In the genomic region with DNA sequence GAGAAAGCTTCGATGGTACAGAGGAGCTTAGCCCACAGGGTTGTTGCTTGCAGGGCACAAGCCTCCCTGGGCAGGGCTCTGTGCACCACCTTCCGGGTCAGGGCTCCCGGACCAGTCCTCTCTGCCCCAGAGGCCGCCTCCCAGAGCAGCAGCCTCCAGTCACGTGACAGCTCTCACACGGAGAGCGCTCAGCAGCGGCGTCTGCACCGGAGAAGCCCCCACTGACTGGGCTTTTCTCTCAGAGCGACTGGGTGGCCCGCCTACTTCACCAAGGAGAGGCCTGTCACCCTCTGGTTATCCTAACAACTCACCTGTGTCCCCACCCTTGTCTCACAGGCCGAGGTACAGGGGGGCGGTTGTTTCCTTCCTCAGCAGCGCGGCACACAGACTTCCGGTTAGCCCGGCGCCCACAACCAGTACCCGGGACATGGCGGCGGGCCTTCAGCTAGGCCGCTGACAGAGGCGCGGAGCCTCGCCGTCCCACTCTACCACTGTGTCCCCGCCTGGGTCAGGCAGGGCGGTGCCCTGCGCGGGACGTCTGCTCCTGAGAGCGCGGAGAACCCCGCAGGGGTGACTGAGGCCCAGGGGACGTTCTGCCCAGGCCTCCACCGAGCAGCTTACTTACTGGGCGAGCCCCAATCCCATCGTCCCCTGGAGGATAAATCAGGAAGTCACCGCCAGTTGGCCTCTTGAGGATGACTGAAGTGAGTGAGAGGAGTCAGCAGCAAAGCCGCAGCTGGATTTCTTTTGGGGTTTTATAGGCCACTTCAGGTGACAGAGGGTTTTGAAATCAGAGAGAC, we compare ENCODE assay signal across 8 mouse cellular contexts. TPM values are rescaled to one million over a fixed set of nuclear protein-coding genes. Genes with fewer than 3 reads are reported as not detected.
A peak's percentile ranks its signal among the peaks of the same experiment; 100 is the strongest.
DNase-seq lines count a peak whose midpoint lies in the region; ATAC-seq and TF ChIP-seq lines count a peak whose summit lies in the region.
"Not testable (repeated sequence)": the region's sequence is repeated elsewhere in the genome, so short reads cannot be mapped to it uniquely, and the experiment has no call there.

Lipo3 (minus strand) TSS at position 665 of the 800 bp plus-strand sequence.

- H3K4me3 ChIP-seq in hindbrain, postnatal 0 days (ENCODE audit: low read length): not testable (repeated sequence)

- H3K27ac ChIP-seq in hindbrain, postnatal 0 days: not testable (repeated sequence)

- not testable (repeated sequence) for H3K4me1 ChIP-seq in hindbrain, postnatal 0 days (ENCODE audit: insufficient read depth, low read length)

- TF ChIP-seq CTCF in hindbrain, postnatal 0 days (IDR thresholded peaks at IDR 0.05; ENCODE audit: low read depth): not testable (repeated sequence)

- H3K4me2 ChIP-seq in hindbrain, postnatal 0 days (ENCODE audit: low read depth, low read length): peak within 1 kb of the TSS; percentile 33; the same call in 1 of the 2 replicates

- WGBS in hindbrain, postnatal 0 days: 41% methylated on average over 11 of the region's 41 CpGs

- intact Hi-C loops in gastrocnemius, postnatal 36 days (cut with DNase I): not testable (repeated sequence)

- not testable (repeated sequence) for H3K9ac ChIP-seq in hindbrain, postnatal 0 days (replicated peaks; ENCODE audit: low read length)

- not testable (repeated sequence) for H3K36me3 ChIP-seq in hindbrain, postnatal 0 days (ENCODE audit: insufficient read depth, low read length)

- not testable (repeated sequence) for H3K9me3 ChIP-seq in hindbrain, postnatal 0 days (ENCODE audit: low read length)

- ATAC-seq in activated CD4-positive, CD25-positive, alpha-beta regulatory T cell, adult 4 months: peak; percentile 73
- ATAC-seq in hindbrain, postnatal 0 days: peak; percentile 96

- H3K27me3 ChIP-seq in hindbrain, postnatal 0 days (ENCODE audit: insufficient read depth, low read length): not testable (repeated sequence)

- peak; percentile 27 for DNase-seq in embryo, embryonic 10.5 days (ENCODE audit: low spot score)
- peak; percentile 4 to 14 for DNase-seq in gastrocnemius, postnatal 36 days
- peak; percentile 2 for DNase-seq in hindbrain, postnatal 0 days (ENCODE audit: low spot score)
- DNase-seq in left cerebral cortex, adult 11 months (ENCODE audit: low spot score): peak; percentile 3
- peak; percentile 30 for DNase-seq in lung, postnatal 14 days
- peak; percentile 26 for DNase-seq in ovary, postnatal 36 days (ENCODE audit: low spot score)
- DNase-seq in thymus, postnatal 4 days: peak; percentile 49

RNA-seq across cellular contexts. Expression of gene Lipo3, which starts in this region (rescaled TPM):
- polyA plus RNA-seq in activated CD4-positive, CD25-positive, alpha-beta regulatory T cell, adult 4 months (2017; shearing (Covaris generic)): 1 to 10 TPM; 5.9 to 7.7 TPM
- 1 to 10 TPM; 4.3 to 4.6 TPM for total RNA-seq in gastrocnemius, postnatal 36 days (2021)
- total RNA-seq in hindbrain, postnatal 0 days (2014; rRNA removed): 9.1 and 10.5 TPM in 2 replicates
- polyA plus RNA-seq in hindbrain, postnatal 0 days (2015; fragmentation: Nextera tagmentation; extraction: Ambion mirVana): 13.0 and 13.7 TPM in 2 replicates
